Mouse (Mus musculus) midbrain, embryonic 14.5 days (tissue): ENCODE measurements around the gene Myom3. TPM values are rescaled to one million over a fixed set of nuclear protein-coding genes. Genes with fewer than 3 reads are reported as not detected.
A peak's percentile ranks its signal among the peaks of the same experiment; 100 is the strongest.

Experiments
- ATAC-seq: fragments of 200-750 bp; cut with Nextera tagmentation; 2 replicates; pipeline ENCODE4 v1.8.0; 2017; ENCODE audit warnings: moderate number of reproducible peaks, moderate library complexity; ENCODE audit not compliant: low FRiP score, low TSS enrichment
- DNase-seq: peaks from one replicate; pipeline ENCODE4 v3.0.0-alpha.2; 2015
- H3K27ac ChIP-seq: fragments of 300-500 bp; sonication (generic); replicated peaks from 2 replicates; pipeline ENCODE4 v1.5.1; 2014; ENCODE audit warnings: mild to moderate bottlenecking, low read depth, low read length, moderate library complexity
- H3K27me3 ChIP-seq: fragments of 300-500 bp; sonication (generic); 2 replicates; pipeline ENCODE4 v1.6.1; 2014; ENCODE audit warnings: low read length, control low read depth, mixed read lengths; ENCODE audit not compliant: control insufficient read depth, insufficient read depth
- H3K36me3 ChIP-seq: fragments of 300-500 bp; sonication (generic); 2 replicates; pipeline ENCODE4 v1.6.1; 2014; ENCODE audit warnings: low read length, control low read depth; ENCODE audit not compliant: control insufficient read depth, insufficient read depth
- H3K4me1 ChIP-seq: fragments of 300-500 bp; sonication (generic); 2 replicates; pipeline ENCODE4 v1.6.1; 2014; ENCODE audit warnings: mild to moderate bottlenecking, antibody characterized with exemption, low read length, control low read depth; ENCODE audit not compliant: control insufficient read depth, insufficient read depth
- H3K4me2 ChIP-seq: fragments of 300-500 bp; sonication (generic); 2 replicates; pipeline ENCODE4 v1.6.1; 2014; ENCODE audit warnings: mild to moderate bottlenecking, low read length, moderate library complexity
- H3K4me3 ChIP-seq: fragments of 300-500 bp; sonication (generic); replicated peaks from 2 replicates; pipeline ENCODE4 v1.5.1; 2014; ENCODE audit warnings: low read depth, low read length
- H3K9ac ChIP-seq: fragments of 300-500 bp; sonication (generic); replicated peaks from 2 replicates; pipeline ENCODE4 v1.6.1; 2014; ENCODE audit warnings: mild to moderate bottlenecking, low read length, moderate library complexity
- H3K9me3 ChIP-seq: fragments of 300-500 bp; sonication (generic); 2 replicates; pipeline ENCODE4 v1.6.1; 2016; ENCODE audit warnings: low read length, control low read depth, mixed read lengths; ENCODE audit not compliant: control insufficient read depth
- WGBS: fragments of 180-500 bp; shearing (Covaris S2); extraction: QIAGEN DNeasy Blood & Tissue Kit; methylation state at CpG from one replicate; pipeline ENCODE4 v1.1.7; 2014; 5-methylcytosine and 5-hydroxymethylcytosine counted together
- polyA plus RNA-seq: library from polyadenylated mRNA; unstranded; fragments of >200 nt; fragmentation: Nextera tagmentation; extraction: Ambion mirVana; gene quantifications from 2 replicates; pipeline ENCODE4 v1.2.1, GENCODE M21; 2014

Gene Myom3
- polyA plus RNA-seq, 1 experiment from 2014 or later, result 0.13 TPM

GRCm38 (mm10) chr4:135780255-135780654 is 20.7 kb downstream of the Myom3 start:
- no peak for ATAC-seq
- no peak overlapping the region for H3K27ac ChIP-seq
- H3K27me3 ChIP-seq, result no peaks in the 10 kb centered on the region
- H3K4me3 ChIP-seq, result no peak overlapping the region
- 82% methylated on average over 3 of the region's 3 CpGs for WGBS
- no peak overlapping the region for H3K4me2 ChIP-seq
- no peak for DNase-seq
- H3K36me3 ChIP-seq, result no peaks in the 10 kb centered on the region
- no peaks in the 10 kb centered on the region for H3K4me1 ChIP-seq
- no peak overlapping the region for H3K9ac ChIP-seq
- H3K9me3 ChIP-seq, result no peaks in the 10 kb centered on the region

- no peaks in the 10 kb centered on the region for H3K9me3 ChIP-seq
- WGBS, result 92% methylated on average over 5 of the region's 5 CpGs
Observed at GRCm38 (mm10) chr4:135781304-135781703, 21.8 kb downstream of the Myom3 start.

GRCm38 (mm10) chr4:135786581-135786980 is 27.1 kb downstream of the Myom3 start:
- H3K27me3 ChIP-seq, result no peaks in the 10 kb centered on the region
- no peak overlapping the region for H3K4me2 ChIP-seq
- no peaks in the 10 kb centered on the region for H3K9me3 ChIP-seq
- ATAC-seq (no peak), DNase-seq (no peak)
- WGBS, result 85% methylated on average over 5 of the region's 5 CpGs
- H3K4me3 ChIP-seq, result no peak overlapping the region
- H3K9ac ChIP-seq, result no peak overlapping the region
- no peaks in the 10 kb centered on the region for H3K36me3 ChIP-seq
- H3K4me1 ChIP-seq, result no peaks in the 10 kb centered on the region
- no peak overlapping the region for H3K27ac ChIP-seq

More at GRCm38 (mm10) chr4:135781304-135781703, 21.8 kb downstream of the Myom3 start:
- no peak overlapping the region for H3K4me2 ChIP-seq
- H3K27me3 ChIP-seq, result no peaks in the 10 kb centered on the region
- no peak overlapping the region for H3K9ac ChIP-seq
- ATAC-seq (no peak), DNase-seq (no peak)
- no peak overlapping the region for H3K4me3 ChIP-seq
- no peak overlapping the region for H3K27ac ChIP-seq
- no peaks in the 10 kb centered on the region for H3K4me1 ChIP-seq
- no peaks in the 10 kb centered on the region for H3K36me3 ChIP-seq

GRCm38 (mm10) chr4:135787271-135787670 is 27.8 kb downstream of the Myom3 start:
- no peaks in the 10 kb centered on the region for H3K9me3 ChIP-seq
- H3K27ac ChIP-seq, result no peak overlapping the region
- H3K36me3 ChIP-seq, result no peaks in the 10 kb centered on the region
- ATAC-seq (no peak), DNase-seq (no peak)
- H3K4me2 ChIP-seq, result no peak overlapping the region
- H3K4me3 ChIP-seq, result no peak overlapping the region
- no peaks in the 10 kb centered on the region for H3K27me3 ChIP-seq
- WGBS, result 79% methylated on average over 6 of the region's 6 CpGs
- no peaks in the 10 kb centered on the region for H3K4me1 ChIP-seq
- H3K9ac ChIP-seq, result no peak overlapping the region

- no peaks in the 10 kb centered on the region for H3K4me1 ChIP-seq
- no peak for ATAC-seq
- WGBS, result 77% methylated on average over 2 of the region's 2 CpGs
Observed at GRCm38 (mm10) chr4:135789135-135789534, 29.6 kb downstream of the Myom3 start.

GRCm38 (mm10) chr4:135792821-135793220 is 33.3 kb downstream of the Myom3 start:
- no peaks in the 10 kb centered on the region for H3K4me1 ChIP-seq
- no peaks in the 10 kb centered on the region for H3K27me3 ChIP-seq
- H3K4me2 ChIP-seq, result no peak overlapping the region
- DNase-seq, result no peak
- no peak for ATAC-seq
- H3K4me3 ChIP-seq, result no peak overlapping the region
- no peak overlapping the region for H3K9ac ChIP-seq
- no peaks in the 10 kb centered on the region for H3K9me3 ChIP-seq
- no peak overlapping the region for H3K27ac ChIP-seq
- 93% methylated on average over 5 of the region's 5 CpGs for WGBS
- H3K36me3 ChIP-seq, result no peaks in the 10 kb centered on the region

More at GRCm38 (mm10) chr4:135789135-135789534, 29.6 kb downstream of the Myom3 start:
- Histone ChIP-seq H3K9ac (no peak overlapping the region), H3K27me3 (no peaks in the 10 kb centered on the region), H3K9me3 (no peaks in the 10 kb centered on the region), H3K4me2 (no peak overlapping the region), H3K27ac (no peak overlapping the region), H3K36me3 (no peaks in the 10 kb centered on the region), H3K4me3 (no peak overlapping the region)
- DNase-seq, result no peak

GRCm38 (mm10) chr4:135797931-135798330 is 38.4 kb downstream of the Myom3 start:
- no peak overlapping the region for H3K4me2 ChIP-seq
- H3K27ac ChIP-seq, result no peak overlapping the region
- DNase-seq (peak; percentile 47), ATAC-seq (no peak)
- H3K9me3 ChIP-seq, result no peaks in the 10 kb centered on the region
- no peaks in the 10 kb centered on the region for H3K4me1 ChIP-seq
- no peaks in the 10 kb centered on the region for H3K36me3 ChIP-seq
- no peaks in the 10 kb centered on the region for H3K27me3 ChIP-seq
- no peak overlapping the region for H3K4me3 ChIP-seq
- no peak overlapping the region for H3K9ac ChIP-seq
- 31% methylated on average over 11 of the region's 11 CpGs for WGBS

- Histone ChIP-seq H3K4me2 (no peak overlapping the region), H3K9ac (no peak overlapping the region), H3K4me3 (no peak overlapping the region), H3K36me3 (no peaks in the 10 kb centered on the region), H3K4me1 (no peaks in the 10 kb centered on the region), H3K27ac (no peak overlapping the region), H3K9me3 (no peaks in the 10 kb centered on the region), H3K27me3 (no peaks in the 10 kb centered on the region)
- no peak for ATAC-seq
- WGBS, result 14% methylated on average over 8 of the region's 8 CpGs
- DNase-seq, result peak; percentile 94
Observed at GRCm38 (mm10) chr4:135801543-135801942, 42.0 kb downstream of the Myom3 start.

GRCm38 (mm10) chr4:135803299-135803698 is 43.8 kb downstream of the Myom3 start:
- DNase-seq, result no peak
- WGBS, result 51% methylated on average over 4 of the region's 4 CpGs
- H3K9ac ChIP-seq, result no peak overlapping the region
- no peaks in the 10 kb centered on the region for H3K27me3 ChIP-seq
- H3K36me3 ChIP-seq, result no peaks in the 10 kb centered on the region
- H3K27ac ChIP-seq, result no peak overlapping the region
- H3K4me3 ChIP-seq, result no peak overlapping the region
- no peaks in the 10 kb centered on the region for H3K4me1 ChIP-seq
- H3K4me2 ChIP-seq, result no peak overlapping the region
- no peaks in the 10 kb centered on the region for H3K9me3 ChIP-seq
- ATAC-seq, result no peak
